Mouse (Mus musculus): ENCODE measurements at regions not wholly inside any gene's neighbourhood (a gene's known extent, or its start where the extent isn't known, plus 50 kb on each side); places are given as distances from the start of the nearest gene placed in this dataset.
A peak's percentile ranks its signal among the peaks of the same experiment; 100 is the strongest.

- DNase-seq (ENCODE audit: low spot score in 2 of 2), result no peak
Observed at GRCm38 (mm10) chr11:18715851-18716126, 303.0 kb downstream of the Meis1 start.

GRCm38 (mm10) chr11:18715050-18715850 is 303.5 kb downstream of the Meis1 start:
- DNase-seq (ENCODE audit: low spot score in 2 of 2), result no peak

- DNase-seq (ENCODE audit: low spot score in 2 of 2), result no peak
Observed at GRCm38 (mm10) chr11:18714400-18714799, 304.4 kb downstream of the Meis1 start.

GRCm38 (mm10) chr11:18712642-18713053 is 306.1 kb downstream of the Meis1 start:
- DNase-seq (ENCODE audit: low spot score in 2 of 2), result peak in 1 of 2 experiments; percentile 17

GRCm38 (mm10) chr11:18709628-18710027 is 309.2 kb downstream of the Meis1 start:
- DNase-seq (ENCODE audit: low spot score in 2 of 2), result no peak

- no peak for DNase-seq (ENCODE audit: low spot score in 2 of 2)
Observed at GRCm38 (mm10) chr11:18681593-18681992, 337.2 kb downstream of the Meis1 start.

- peak in 1 of 2 experiments; percentile 5 for DNase-seq (ENCODE audit: low spot score in 2 of 2)
Observed at GRCm38 (mm10) chr11:18676876-18677275, 341.9 kb downstream of the Meis1 start.

- DNase-seq (ENCODE audit: low spot score in 2 of 2), result no peak
Observed at GRCm38 (mm10) chr11:18670967-18671366, 347.8 kb downstream of the Meis1 start.

- no peak for DNase-seq (ENCODE audit: low spot score in 2 of 2)
Observed at GRCm38 (mm10) chr11:18669322-18669721, 349.5 kb downstream of the Meis1 start.

GRCm38 (mm10) chr11:18656358-18656757 is 362.4 kb downstream of the Meis1 start:
- DNase-seq (ENCODE audit: low spot score in 2 of 2), result no peak

- peak in 1 of 2 experiments; percentile 26 for DNase-seq (ENCODE audit: low spot score in 2 of 2)
Observed at GRCm38 (mm10) chr11:18631975-18632773, 386.6 kb downstream of the Meis1 start.

GRCm38 (mm10) chr11:18631570-18631969 is 387.2 kb downstream of the Meis1 start:
- no peak for DNase-seq (ENCODE audit: low spot score in 2 of 2)

GRCm38 (mm10) chr11:18621777-18622176 is 397.0 kb downstream of the Meis1 start:
- DNase-seq (ENCODE audit: low spot score in 2 of 2), result no peak

- no peak for DNase-seq (ENCODE audit: low spot score in 2 of 2)
Observed at GRCm38 (mm10) chr11:18604836-18605235, 413.9 kb downstream of the Meis1 start.

- no peak for DNase-seq (ENCODE audit: low spot score in 2 of 2)
Observed at GRCm38 (mm10) chr11:18601568-18602182, 417.1 kb downstream of the Meis1 start.

- no peak for DNase-seq (ENCODE audit: low spot score in 2 of 2)
Observed at GRCm38 (mm10) chr11:18598349-18598748, 420.4 kb downstream of the Meis1 start.

- no peak for DNase-seq (ENCODE audit: low spot score in 2 of 2)
Observed at GRCm38 (mm10) chr11:18596996-18597395, 421.8 kb downstream of the Meis1 start.

GRCm38 (mm10) chr11:18590487-18590886 is 428.3 kb downstream of the Meis1 start:
- DNase-seq (ENCODE audit: low spot score in 2 of 2), result no peak

GRCm38 (mm10) chr11:18586468-18586867 is 432.3 kb downstream of the Meis1 start:
- no peak for DNase-seq (ENCODE audit: low spot score in 2 of 2)

GRCm38 (mm10) chr11:18585031-18585430 is 433.8 kb downstream of the Meis1 start:
- DNase-seq (ENCODE audit: low spot score in 2 of 2), result no peak

- no peak for DNase-seq (ENCODE audit: low spot score in 2 of 2)
Observed at GRCm38 (mm10) chr11:18582781-18583161, 436.0 kb downstream of the Meis1 start.

- DNase-seq (ENCODE audit: low spot score in 2 of 2), result peak; percentile 57 to 80
Observed at GRCm38 (mm10) chr11:18581997-18582780, 436.6 kb downstream of the Meis1 start.
